Mouse (Mus musculus): Measurements from ENCODE around the gene Taar7f.

DNA sequence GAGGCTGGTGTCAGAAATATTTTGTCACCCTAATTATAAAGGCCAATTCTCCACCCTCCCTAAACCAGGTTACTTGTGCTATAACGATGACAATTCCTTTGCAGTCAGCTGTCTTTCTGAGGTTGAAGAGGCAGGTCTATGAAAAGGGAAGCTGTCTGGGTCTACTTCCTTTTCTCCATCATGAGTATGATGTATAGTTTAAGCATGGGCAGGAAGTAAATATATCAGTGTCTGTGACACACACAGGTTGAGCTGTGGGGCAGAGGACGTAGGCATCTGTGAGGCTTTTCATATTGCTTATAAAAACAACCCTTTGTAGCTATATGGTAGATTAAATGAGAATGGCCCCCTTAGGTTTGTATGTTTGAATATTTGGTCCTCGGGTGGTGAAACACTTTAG, 9.7 kb downstream of the Taar7f start:
- TF ChIP-seq CTCF (IDR thresholded peaks at IDR 0.05; ENCODE audit: insufficient read depth, low read depth, low read length): no peak
- no peak for TF ChIP-seq POLR2A (IDR thresholded peaks at IDR 0.05; ENCODE audit: insufficient read depth, low read depth, low read length)

Data from olfactory bulb, adult 2 months (tissue).